Mouse (Mus musculus): ENCODE data around the gene Plekhj1.

The Plekhj1 gene

DNA sequence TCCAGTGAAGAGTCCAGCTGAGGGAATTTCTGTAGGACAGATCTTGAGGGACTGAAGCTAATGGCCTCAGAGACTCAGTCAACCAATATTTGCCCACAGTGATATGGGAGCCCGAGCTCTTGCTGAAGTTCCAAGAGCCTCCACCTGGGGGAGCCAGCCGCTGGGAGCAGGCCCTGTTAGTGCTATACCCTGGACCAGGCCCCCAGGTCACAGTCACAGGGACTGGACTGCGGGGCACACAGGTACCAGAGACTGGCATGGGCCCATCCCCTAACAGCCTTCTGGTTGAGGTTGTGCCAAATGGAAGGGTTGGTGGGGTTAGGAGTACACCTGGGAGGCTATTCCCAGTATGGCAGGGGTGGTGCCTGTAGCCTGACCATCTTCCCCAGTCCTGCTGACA, 7.5 kb upstream of the Plekhj1 start:
- peak in 1 of 2 experiments; percentile 50 for DNase-seq (ENCODE audit: low spot score in 2 of 2)

DNA sequence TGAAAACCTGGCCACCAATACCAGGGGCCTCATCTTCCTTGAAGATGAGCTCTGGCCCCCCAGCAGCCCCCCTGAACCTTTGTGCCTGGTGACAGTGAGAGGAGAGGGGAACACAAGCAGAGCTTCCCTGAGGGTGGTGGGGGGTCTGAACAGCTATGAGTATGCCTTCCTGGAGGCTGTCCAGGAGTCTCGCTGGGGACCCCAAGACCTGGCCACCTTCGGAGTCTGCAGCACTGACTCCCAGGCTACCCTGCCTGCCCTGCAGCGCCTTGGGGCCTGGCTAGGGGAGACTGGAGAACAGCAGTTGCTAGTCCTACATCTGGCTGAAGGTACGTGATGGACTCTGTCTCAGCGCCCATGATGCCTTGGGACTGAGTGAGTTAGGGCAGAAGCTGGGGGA, 6.9 kb upstream of the Plekhj1 start:
- no peak for DNase-seq (ENCODE audit: low spot score in 2 of 2)

DNA sequence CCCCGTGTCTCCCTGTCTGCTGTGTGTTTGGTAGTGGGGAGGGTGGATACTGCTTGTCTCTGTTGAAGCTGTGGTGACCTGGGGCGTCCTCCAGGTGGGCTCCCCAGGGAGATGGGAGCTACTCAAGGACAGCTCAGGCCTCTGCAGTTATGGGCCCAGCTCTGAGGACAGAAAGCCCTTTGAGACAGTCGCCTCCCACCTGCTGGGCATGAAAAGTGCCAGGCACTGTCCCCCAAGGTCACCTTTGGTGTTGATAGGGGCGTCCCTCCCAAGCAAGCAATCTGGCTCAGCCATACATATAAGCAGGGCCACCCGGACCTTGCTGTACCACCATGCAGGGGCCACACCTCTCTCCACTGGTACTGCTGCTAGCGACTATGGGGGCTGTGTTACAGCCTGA, 6.5 kb upstream of the Plekhj1 start, which contains the start of gene Amh:
Gene Amh (plus strand): TSS at position 328 of the 400 bp plus-strand sequence.
- no peak for DNase-seq (ENCODE audit: low spot score in 2 of 2)

DNA sequence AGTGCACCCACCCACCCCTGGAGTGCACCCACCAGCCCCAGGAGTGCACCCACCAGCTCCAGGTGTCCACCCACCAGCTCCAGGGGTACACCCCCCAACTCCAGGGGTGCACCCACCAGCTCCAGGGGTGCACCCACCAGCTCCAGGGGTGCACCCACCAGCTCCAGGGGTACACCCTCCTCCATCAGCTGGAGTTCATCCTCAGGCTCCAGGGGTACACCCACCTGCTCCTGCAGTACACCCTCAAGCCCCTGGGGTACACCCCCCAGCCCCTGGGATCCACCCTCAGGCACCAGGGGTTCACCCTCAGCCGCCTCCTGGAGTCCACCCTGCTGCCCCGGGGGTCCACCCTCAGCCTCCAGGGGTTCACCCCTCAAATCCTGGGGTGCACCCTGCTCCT, 5.9 kb upstream of the Plekhj1 start:
- DNase-seq (ENCODE audit: low spot score in 2 of 2): no peak

DNA sequence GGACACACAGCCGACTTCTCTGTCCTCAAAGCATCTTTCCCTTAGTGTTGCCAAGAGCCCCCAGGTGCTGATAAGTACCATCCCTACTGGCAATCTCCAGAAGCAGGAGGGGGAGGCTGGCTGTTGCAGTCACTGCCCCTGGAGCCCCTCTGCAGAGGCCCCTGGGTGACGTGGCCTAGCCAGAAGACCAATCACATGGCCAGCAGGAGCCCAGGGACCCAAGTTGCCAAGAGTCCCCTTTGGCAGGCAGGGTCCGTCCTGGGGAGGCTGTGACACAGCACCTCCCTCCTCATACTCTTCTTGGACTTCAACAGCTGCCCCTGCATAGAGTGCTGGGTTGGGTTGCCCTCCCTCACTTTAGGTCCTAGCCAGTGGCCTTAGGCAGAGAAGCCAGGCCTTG, 4.6 kb upstream of the Plekhj1 start:
- DNase-seq (ENCODE audit: low spot score in 2 of 2): no peak

DNA sequence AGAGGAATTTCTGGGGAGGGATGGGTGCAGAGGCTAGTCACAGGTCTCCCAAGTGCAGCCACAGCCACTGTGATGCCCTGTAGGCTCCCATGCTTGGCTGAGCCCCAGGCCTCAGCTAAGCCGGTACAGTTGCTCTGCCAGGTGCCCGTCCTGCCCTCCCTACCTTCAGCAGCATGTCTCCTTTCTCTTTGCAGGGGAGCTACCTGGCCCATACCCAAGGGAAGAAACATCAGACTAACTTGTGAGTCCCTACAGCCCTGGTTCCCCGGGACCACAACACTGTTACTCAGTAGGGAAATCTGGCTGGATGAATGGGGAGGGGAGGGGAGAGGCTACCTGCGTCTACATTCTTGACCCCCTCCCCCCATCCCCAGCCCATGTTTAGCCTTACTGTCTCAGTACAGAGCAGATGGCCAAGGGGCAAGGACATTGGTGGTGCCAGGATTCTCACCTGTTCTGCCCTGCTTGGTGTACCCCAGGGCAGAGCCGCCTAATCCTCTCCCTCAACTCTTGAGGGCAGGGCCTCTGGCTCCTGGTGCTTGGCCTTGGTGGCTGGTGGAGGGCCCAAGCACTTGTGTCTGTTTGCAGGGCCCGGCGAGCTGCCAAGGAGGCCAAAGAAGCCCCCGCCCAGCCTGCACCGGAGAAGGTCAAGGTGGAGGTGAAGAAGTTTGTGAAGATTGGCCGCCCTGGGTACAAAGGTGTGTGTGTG, 3.9 kb upstream of the Plekhj1 start:
- no peak for DNase-seq (ENCODE audit: low spot score in 2 of 2)

DNA sequence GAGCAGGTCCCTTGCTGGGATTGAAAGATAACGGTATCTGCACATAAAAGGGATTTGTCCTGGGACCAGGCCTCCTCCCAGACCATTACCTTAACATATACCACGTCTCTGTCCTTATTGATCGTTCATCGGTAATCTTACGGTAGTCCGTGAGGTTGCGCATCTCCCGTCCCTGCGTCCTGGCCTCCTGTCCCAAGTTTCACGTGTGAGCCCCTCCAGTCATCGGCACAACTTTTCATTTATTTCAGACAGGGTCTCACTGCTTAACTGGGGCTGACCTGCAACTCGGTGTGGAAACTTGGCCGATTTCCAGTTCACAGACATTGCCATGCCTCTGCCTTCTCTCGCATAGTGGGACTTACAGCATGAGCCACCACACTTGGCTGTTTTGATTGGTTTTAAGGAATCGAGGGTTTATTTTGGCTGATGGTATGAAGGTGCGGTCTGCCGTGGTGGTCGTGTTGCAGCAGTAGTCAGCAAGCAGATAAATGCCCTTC, 692 bp upstream of the Plekhj1 start:
- DNase-seq (ENCODE audit: low spot score in 2 of 2): no peak

DNA sequence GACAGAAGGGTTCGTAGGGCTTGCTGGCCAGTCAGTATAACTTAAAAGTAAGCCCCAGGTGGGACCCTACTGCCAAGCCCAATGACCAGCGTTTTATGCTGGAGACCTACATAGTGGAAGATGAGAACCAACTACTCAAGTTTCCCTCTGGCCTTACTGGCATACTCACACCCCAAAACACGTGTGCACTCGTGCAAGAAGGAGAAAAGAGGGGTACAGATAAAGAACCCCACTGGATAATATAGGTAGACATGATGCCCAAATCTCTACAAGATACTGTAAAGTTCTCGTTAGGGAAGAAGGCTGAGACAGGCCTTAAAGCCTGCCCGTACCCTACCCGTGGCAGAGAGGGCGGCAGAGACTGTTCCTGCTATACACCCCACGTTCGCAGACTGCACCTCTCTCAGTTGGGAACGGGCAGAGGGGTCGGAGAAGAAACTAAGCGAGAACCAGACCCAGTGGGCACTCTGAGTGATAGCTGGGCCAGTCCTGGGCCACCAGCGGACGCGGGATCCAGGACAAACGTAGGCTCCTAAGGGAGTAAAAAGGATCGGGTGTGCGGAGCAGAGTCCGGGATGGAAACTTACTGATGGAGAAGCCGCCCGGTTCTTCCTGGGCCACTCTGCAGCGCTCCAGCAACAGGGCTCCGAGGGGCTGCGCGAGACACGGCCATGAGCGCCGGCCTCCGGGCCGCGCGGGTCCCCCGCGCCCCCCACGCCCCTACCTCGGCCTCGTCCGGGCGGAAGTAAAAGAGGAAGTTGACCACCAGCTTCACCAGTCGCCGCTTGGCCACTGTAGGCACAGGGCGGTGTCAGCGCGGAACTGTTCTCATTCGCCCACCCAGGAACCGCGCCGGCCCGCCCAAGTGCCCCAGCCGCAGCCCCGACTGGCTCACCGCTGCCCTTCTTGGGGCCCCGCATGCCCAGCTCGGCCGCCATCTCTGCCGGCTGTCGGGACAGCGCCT, 958 bp downstream of the Plekhj1 start:
- no peak for DNase-seq (ENCODE audit: low spot score in 2 of 2)

DNA sequence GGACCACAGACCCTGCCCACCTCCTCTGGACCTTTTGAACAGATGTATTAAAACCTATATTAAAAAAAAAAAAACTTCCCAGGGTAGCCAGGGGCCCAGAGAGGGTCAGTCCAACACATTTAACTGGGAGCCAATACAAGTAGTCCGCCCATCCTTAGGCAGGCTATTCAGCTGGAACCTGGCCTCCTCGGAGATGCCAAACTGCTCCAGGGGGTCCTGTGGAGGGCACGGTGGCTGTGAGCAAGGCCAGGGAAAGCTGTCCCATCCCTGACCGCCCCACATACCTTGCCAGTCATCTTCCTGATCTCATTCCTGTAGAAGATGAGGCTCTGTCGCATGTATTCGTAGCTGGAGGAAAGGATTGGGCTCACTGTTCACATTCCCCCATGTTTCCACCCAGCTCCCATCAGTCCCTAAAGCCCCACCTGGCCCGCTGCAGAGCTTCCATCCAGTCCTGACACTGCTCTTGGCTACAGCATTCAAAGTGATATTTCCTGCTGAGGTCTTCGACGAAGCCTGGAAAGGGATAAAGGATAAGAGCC, 2.0 kb downstream of the Plekhj1 start:
- DNase-seq (ENCODE audit: low spot score in 2 of 2): no peak

DNA sequence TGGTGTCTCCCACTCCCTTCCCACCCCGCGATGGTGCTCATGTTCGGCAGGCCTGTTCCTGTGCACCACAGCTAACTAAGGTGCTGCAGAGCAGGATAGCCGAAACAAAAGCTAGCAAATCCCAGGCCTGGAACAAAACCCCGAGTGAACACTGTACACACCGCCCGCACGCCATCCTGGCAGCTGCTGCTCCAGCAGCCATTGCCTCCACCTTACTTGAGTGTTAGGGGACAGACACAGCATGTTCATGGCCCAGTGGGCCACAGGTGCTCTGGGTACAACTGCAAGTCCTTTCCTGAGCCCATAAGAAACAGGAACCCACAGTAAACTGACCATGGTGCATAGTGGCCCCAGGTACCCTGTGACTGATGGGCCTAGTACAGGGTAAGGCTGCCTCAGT, 3.7 kb downstream of the Plekhj1 start:
- no peak for DNase-seq (ENCODE audit: low spot score in 2 of 2)

DNA sequence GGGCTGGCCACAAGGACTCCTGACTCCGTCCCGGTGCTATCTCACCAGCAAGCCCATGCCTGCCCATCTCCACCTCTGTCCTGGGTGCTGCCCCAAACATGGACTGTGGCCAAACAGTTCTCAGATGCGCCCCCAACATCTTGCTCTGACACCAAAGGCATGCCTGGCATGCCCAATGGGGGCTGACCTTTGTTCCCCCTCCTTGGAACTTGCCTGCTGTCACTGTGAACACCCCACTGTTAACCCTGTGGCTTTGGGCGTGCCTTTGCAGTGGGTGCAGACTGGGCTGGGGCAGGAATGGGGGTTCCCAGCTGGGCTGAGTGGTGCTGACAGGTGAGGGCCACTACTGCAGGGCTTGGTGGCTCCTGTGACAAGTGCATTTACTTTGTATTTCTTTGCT, 4.6 kb downstream of the Plekhj1 start:
- no peak for DNase-seq (ENCODE audit: low spot score in 2 of 2)

DNA sequence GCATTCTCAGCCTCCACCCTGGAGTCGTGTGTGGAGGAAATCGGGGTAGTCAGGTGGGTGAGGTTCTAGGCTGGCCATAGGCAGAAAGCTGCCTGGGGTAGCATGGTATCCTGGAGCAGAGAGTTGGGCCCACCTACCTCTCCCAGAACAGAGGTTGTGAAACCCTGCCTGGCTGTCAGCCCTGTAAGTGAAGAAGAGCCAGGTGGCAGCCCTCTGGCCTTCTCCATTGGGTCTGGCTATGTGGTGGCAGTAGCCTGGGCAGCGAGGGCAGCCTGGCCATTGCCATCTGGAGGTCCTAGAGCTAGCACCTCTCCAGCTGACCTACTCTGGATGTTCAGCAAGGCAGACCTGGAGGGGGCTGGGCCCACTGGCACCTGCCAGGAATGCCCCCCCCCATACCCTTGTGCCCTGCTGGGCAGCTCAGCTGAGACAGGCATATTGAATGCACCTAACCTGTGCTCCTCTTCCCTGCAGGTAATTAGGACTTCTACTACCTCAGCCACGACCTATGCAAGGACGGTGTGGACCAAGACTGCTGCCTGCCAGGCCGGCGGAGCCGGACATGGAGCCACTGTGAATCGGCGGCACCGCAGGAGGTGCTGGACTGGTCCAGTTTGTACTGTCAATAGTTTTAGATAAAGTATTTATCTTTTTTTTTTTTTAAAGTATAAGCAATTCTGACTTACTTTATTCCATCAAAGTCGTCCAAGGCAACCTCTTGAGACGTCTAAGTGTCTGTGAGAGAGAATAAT, 5.2 kb downstream of the Plekhj1 start:
- no peak for DNase-seq (ENCODE audit: low spot score in 2 of 2)

DNA sequence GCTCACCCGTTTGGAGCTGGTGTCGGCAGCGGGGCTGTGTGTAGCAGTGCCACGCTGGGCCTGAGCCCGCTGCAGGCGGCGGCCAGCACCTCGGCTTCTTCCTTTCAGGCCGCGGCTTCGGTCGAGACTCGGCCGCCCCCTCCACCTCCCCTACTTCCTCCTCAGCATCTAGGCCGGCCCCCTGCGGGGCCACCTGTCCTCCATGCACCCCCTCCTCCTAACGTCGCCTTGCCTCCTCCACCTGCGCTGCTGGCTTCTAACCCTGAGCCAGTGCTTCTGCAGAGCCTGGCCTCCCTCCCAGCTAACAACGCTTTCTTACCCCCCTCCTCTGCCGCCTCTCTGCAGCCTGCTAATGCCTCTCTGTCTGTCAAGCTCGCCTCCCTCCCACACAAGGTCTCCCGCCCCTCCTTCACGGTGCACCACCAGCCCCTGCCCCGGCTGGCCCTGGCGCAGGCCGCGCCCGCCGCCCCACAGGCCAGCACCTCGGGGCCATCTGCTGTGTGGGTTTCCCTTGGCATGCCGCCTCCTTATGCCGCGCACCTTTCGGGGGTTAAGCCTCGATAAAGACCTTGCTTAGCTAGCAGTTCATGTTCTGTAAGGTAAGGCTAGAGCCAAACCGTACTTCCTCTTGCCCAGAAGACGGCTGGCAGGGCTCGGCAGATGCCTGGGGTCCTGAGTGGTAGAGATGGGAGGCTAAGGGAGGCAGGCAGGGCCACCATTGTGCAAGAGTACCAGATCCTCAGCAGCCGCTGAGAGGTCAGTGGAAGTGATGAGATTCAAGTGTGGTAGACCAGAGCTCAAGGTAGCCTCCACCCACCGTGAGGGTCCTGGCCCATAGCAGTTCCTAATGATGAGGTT, 6.0 kb downstream of the Plekhj1 start:
- DNase-seq (ENCODE audit: low spot score in 2 of 2): no peak

DNA sequence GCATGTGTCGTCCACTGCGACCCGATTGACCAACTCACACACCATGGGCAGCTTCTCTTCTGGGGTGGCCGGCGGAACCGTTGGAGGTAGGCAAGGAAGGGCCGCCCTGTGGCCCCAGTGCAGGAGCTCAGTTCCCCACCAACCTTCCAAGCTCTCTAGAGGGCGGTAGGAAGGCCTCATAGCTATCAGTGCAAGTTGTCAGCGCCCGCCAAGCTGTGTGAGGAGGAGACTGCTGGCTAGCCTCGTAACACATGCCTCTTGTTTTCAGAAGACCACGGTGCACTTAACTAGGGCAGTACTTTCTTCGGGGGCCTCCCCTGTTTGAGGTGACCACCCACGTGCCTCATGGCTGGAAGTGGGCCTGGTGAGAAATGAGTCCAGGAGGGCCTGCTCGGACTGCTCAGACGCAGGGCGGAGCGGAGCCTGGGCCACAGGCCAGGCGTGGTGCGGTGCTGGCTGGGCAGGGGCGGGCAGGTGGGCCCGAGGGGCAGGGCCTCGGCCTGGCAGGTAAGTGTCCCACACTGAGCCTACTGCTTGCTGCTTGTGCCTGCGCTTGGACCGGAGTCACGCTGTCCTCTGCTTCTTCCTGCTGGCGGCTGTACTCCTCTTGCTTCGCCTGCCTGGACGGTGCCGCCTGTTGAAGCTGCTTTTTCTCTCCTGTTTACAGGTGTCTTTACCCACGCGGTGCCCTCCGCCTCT, 6.8 kb downstream of the Plekhj1 start:
- DNase-seq (ENCODE audit: low spot score in 2 of 2): peak in 1 of 2 experiments; percentile 34

DNA sequence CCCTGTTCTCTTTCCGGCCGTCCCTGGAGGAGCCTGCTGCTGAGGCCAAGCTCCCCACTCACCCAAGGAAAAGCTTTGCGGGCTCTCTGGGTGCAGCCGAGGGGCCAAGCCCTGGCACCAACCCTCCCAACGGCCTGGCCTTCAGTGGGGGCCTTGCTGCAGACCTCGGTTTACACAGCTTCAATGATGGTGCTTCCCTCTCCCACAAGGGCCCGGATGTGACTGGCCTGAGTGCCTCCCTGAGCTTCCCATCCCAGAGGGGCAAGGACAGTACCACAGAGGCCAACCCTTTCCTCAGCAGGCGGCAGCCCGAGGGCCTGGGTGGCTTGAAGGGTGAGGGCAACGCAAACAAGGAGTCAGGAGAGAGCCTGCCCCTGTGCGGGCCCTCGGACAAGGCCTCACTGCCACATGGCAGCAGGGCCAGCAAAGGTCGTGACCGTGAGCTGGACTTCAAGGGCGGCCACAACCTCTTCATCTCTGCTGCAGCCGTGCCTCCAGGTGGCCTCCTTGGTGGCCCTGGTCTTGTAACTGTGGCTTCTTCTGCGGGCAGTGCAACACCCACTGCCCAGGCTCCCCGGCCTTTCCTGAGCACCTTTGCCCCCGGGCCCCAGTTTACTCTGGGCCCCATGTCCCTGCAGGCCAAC, 7.5 kb downstream of the Plekhj1 start:
- no peak for DNase-seq (ENCODE audit: low spot score in 2 of 2)

DNA sequence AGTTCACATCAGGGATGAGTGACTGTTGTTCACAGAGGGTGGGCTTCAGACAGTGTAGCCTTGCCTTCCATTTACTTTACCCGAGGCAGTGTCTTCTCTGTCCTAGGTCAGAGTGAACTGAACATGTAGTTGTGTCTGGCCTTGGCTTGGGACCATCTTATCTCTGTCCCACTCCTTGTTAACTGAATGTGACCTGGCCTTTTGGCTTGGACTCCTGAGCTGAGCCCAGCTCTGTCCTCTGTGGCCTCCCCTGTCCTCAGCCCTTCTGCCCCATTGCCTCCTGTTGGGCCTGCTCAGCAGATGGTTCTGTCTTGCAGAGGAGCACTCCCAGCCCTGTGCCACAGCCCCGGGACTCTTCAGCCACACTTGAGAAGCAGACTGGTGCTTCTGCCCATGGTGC, 10.9 kb downstream of the Plekhj1 start:
- no peak for DNase-seq (ENCODE audit: low spot score in 2 of 2)

DNA sequence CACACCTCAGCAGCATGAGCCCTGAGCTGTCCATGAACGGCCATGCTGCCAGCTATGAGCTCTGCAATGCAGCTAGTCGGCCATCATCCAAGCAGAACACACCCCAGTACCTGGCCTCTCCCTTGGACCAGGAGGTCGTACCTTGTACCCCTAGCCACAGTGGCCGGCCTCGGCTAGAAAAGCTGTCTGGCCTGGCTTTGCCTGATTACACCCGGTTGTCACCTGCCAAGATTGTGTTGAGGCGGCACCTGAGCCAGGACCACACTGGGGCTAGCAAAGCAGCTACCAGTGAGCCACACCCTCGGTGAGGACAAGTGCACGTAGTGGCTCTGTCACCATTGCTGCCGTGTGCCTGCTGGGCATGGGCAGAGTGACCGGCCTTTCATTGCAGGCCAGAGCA, 12.5 kb downstream of the Plekhj1 start:
- DNase-seq (ENCODE audit: low spot score in 2 of 2): no peak

DNA sequence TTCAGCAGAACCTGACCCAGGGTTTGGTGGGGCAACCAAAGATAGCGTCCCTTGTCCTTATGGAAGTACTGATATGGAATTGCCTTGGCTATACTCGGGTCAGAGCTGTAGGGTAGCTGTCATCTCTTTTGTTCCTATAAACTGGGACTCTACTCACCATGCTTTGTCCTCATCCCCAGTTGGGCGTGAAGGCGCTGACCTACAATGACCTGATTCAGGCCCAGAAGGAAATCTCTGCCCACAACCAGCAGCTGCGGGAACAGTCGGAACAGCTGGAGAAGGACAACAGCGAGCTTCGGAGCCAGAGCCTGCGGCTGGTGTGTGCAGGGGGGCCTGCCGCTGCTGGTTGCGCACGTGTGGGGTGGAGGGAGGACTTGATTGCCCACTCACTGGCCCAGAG, 13.6 kb downstream of the Plekhj1 start:
- DNase-seq (ENCODE audit: low spot score in 2 of 2): no peak

DNA sequence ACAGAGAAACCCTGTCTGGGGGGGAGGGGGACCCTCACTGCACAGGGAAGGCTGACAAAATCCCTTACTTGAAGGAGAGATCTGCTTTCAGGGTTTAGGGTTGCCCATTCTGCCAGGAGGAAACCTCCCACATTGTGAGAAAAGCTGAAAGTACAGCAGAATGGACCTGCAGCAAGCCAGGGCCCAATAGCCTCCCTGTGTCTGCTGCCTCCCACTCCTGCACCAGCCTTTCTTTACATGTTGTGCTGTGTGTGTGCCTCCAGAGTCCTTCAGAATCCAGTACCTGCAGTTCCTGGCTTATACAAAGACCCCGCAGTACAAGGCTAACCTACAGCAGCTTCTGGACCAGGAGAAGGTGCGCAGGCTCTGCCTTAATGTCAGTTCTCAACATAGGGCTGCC, 14.1 kb downstream of the Plekhj1 start:
- DNase-seq (ENCODE audit: low spot score in 2 of 2): no peak

DNA sequence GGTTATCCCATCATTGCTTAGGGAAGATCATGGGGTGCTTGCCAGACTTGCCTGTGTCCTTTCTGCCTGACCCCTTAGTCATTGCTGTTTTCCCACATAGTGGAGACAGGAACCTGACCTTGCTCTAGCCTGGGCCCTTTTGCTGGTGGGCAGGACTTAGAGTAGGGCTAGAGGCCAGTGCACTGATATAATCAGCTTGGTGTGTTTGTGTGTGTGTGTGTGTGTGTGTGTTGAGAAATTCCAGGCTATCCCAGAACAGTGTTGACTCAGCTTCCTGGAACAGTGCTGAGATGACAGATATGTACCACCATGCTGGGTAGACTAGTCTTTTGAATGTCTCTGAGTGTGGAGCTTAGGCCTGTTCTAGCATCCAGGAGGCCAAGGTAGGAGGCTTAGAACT, 18.9 kb downstream of the Plekhj1 start:
- no peak for DNase-seq (ENCODE audit: low spot score in 2 of 2)
